Mouse (Mus musculus) gastrocnemius, adult 18-20 months (tissue): Measurements from ENCODE around the gene Enox1. TPM values are rescaled to one million over a fixed set of nuclear protein-coding genes. Genes with fewer than 3 reads are reported as not detected.
"Not testable (repeated sequence)": the region's sequence is repeated elsewhere in the genome, so short reads cannot be mapped to it uniquely, and the experiment has no call there.

ENCODE experiments used
- DNase-seq: peaks from one replicate; pipeline ENCODE4 v3.0.0; 2021; ENCODE audit warnings: low spot score
- long read RNA-seq, 2 experiments: library from polyadenylated mRNA; stranded (forward); transcript quantifications; one replicate each; pipeline ENCODE4 v2.0.0; 2021
- total RNA-seq, 2 experiments: library from RNA; stranded (reverse); gene quantifications; 2 replicates each; pipeline ENCODE4 v1.2.3; 2021

Enox1 gene
- total RNA-seq = 1 to 10 TPM; 1.0 to 1.2 TPM
- long read RNA-seq, experiment 1 = 0 reads
- long read RNA-seq, experiment 2, partial matches to known transcripts = 0 of 2 reads
- long read RNA-seq, experiment 2, other reads (novel, unspliced or antisense) = 2 of 2 reads

GRCm38 (mm10) chr14:77156222-77156910 lies at the start of gene Enox1:
TSS of gene Enox1 (plus strand) at chr14:77156763.
- DNase-seq = peak; percentile 36

- DNase-seq = not testable (repeated sequence)
These were observed 45.9 kb upstream of the Enox1 start for GRCm38 (mm10) chr14:77110622-77111021.

GRCm38 (mm10) chr14:77130612-77131011 lies 26.0 kb upstream of the Enox1 start:
- DNase-seq = no peak

- no peak for DNase-seq
These were observed 19.6 kb upstream of the Enox1 start for GRCm38 (mm10) chr14:77136936-77137335.

GRCm38 (mm10) chr14:77141324-77142282 lies 15.0 kb upstream of the Enox1 start:
- DNase-seq = peak; percentile 77

GRCm38 (mm10) chr14:77145103-77145502 lies 11.5 kb upstream of the Enox1 start:
- DNase-seq = no peak

- DNase-seq = no peak
These were observed 8.9 kb upstream of the Enox1 start for GRCm38 (mm10) chr14:77147635-77148034.

GRCm38 (mm10) chr14:77150556-77150955 lies 6.0 kb upstream of the Enox1 start:
- no peak for DNase-seq

GRCm38 (mm10) chr14:77151431-77151830 lies 5.1 kb upstream of the Enox1 start:
- peak; percentile 45 for DNase-seq

GRCm38 (mm10) chr14:77156911-77157504 lies 445 bp downstream of the Enox1 start:
- DNase-seq = peak; percentile 10

GRCm38 (mm10) chr14:77157505-77157911 lies 945 bp downstream of the Enox1 start:
- peak; percentile 71 for DNase-seq

- DNase-seq = no peak
These were observed 2.8 kb downstream of the Enox1 start for GRCm38 (mm10) chr14:77159397-77159796.

- no peak for DNase-seq
These were observed 5.9 kb downstream of the Enox1 start for GRCm38 (mm10) chr14:77162496-77162895.

GRCm38 (mm10) chr14:77164396-77164795 lies 7.8 kb downstream of the Enox1 start:
- no peak for DNase-seq

- no peak for DNase-seq
These were observed 11.6 kb downstream of the Enox1 start for GRCm38 (mm10) chr14:77168161-77168560.

- DNase-seq = peak; percentile 56
These were observed 17.9 kb downstream of the Enox1 start for GRCm38 (mm10) chr14:77174491-77174890.

- DNase-seq = no peak
These were observed 18.4 kb downstream of the Enox1 start for GRCm38 (mm10) chr14:77174931-77175330.

- no peak for DNase-seq
These were observed 23.7 kb downstream of the Enox1 start for GRCm38 (mm10) chr14:77180241-77180640.

- DNase-seq = peak; percentile 22
These were observed 24.3 kb downstream of the Enox1 start for GRCm38 (mm10) chr14:77180753-77181374.

GRCm38 (mm10) chr14:77183491-77183890 lies 26.9 kb downstream of the Enox1 start:
- DNase-seq = no peak

- no peak for DNase-seq
These were observed 33.6 kb downstream of the Enox1 start for GRCm38 (mm10) chr14:77190158-77190557.
